Mouse (Mus musculus): ENCODE data around the gene Dyrk3.

DNA sequence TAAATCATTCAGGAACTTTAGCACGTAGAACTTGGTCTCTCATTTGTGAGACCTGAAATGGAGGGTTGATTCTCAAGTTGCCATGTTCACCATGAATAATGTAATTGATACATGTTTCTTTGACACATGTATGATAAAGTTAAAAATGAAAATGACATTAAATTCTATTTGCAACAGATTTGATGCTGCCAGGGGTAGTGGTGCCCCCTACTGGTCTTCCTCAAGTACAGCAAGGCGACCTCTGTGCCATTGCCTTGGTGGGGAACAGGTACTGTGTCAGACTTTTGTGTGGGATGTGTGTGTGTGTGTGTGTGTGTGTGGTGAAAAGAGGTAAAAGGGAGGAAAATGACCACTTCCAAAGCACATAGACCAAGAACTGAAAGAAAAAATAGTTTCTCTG is 17.3 kb upstream of the Dyrk3 start:
- peak; percentile 90 for TF ChIP-seq CTCF (IDR thresholded peaks at IDR 0.05; ENCODE audit: control insufficient read depth, insufficient read depth, low read length)
- TF ChIP-seq POLR2A (IDR thresholded peaks at IDR 0.05; ENCODE audit: borderline replicate concordance, control insufficient read depth, low read depth, low read length) = no peak
